Mouse (Mus musculus) embryonic fibroblast, embryonic 13.5 days (primary cell): ENCODE measurements around the gene Eif4ebp2. TPM values are rescaled to one million over a fixed set of nuclear protein-coding genes. Genes with fewer than 3 reads are reported as not detected.

Experiments
- H3K27ac ChIP-seq: 2 replicates; pipeline ENCODE4 v1.5.1; 2012; ENCODE audit warnings: low read length, control low read depth, inconsistent platforms; ENCODE audit not compliant: insufficient read depth
- H3K4me1 ChIP-seq: 2 replicates; pipeline ENCODE4 v1.6.1; 2011; ENCODE audit warnings: low read length; ENCODE audit not compliant: control insufficient read depth, insufficient read depth
- H3K4me3 ChIP-seq: 2 replicates; pipeline ENCODE4 v1.5.1; 2011; ENCODE audit warnings: mild to moderate bottlenecking, control low read depth, low read length; ENCODE audit not compliant: insufficient read depth
- CTCF ChIP-seq: IDR thresholded peaks from 2 replicates; pipeline ENCODE4 v1.5.1; 2011; ENCODE audit warnings: mild to moderate bottlenecking, control low read depth, low read length, moderate library complexity, borderline replicate concordance; ENCODE audit not compliant: insufficient read depth
- POLR2A ChIP-seq: IDR thresholded peaks from 2 replicates; pipeline ENCODE4 v1.6.1; 2011; ENCODE audit warnings: low read depth, mild to moderate bottlenecking, control low read depth, low read length, moderate library complexity
- polyA plus RNA-seq: library from polyadenylated mRNA; stranded (reverse); fragments of >200 nt; gene quantifications from 2 replicates; pipeline ENCODE4 v1.2.4, GENCODE M21; 2011; ENCODE audit warnings: low read depth; ENCODE audit not compliant: missing spikeins, insufficient read length

Eif4ebp2 gene
- polyA plus RNA-seq, 1 experiment = 68.9 TPM

DNA sequence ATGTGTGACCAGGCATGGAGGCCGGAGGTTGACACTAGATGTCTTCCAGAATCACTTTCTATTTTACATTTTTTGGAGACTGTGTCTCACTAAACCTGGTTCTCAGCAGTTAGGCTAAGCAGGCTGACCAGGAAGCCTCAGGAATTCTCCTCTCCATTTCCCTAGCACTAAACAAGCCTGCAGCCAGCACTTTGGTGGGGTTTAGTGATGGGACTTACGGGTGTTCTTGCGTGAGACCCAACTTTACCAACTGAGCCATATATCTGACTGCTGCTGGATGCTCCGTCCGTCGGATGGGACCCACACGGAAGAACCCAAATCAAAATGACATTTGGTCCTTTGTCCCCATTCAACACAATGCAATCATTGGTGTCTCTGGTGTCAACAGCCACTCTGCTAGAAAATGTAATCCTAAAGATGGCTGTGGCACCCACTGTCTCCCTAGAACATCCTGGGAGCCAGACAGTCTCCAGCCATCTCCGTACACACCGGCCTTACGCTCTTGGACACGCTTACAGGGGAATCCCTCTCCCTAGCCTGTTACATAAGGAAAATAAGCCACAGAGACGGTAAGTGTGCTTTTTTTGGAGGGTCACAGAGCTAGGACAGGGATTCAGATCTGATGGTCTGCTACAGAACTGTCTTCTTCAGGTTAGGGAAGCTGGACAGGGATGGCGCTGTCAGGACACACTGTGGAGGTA lies 73.0 kb downstream of the Eif4ebp2 start:
- no peaks in the 10 kb centered on the region; the same call in 1 of the 2 replicates for H3K4me1 ChIP-seq
- H3K27ac ChIP-seq = no peak overlapping the region
- no peak for TF ChIP-seq CTCF
- TF ChIP-seq POLR2A = no peak
- H3K4me3 ChIP-seq = no peak overlapping the region

- Histone ChIP-seq H3K4me3 (no peak overlapping the region), H3K4me1 (peaks cover 6% of the 10 kb centered on the region; the same call in 1 of the 2 replicates), H3K27ac (no peak overlapping the region)
- TF ChIP-seq POLR2A (no peak), CTCF (no peak)
Measured at GRCm38 (mm10) chr10:61378698-61379097, 73.8 kb downstream of the Eif4ebp2 start.

Other genes starting within 250 kb of the Eif4ebp2 start
- 8.1 and 9.6 TPM in 2 replicates for gene Adamts14, start 179.2 kb downstream of the Eif4ebp2 start, polyA plus RNA-seq
- gene Prf1, start 154.8 kb downstream of the Eif4ebp2 start, polyA plus RNA-seq = not detected in 2 replicates
- 3.4 and 5.3 TPM in 2 replicates for gene Pald1, start 69.1 kb downstream of the Eif4ebp2 start, polyA plus RNA-seq
- not detected in 2 replicates for gene Nodal, start 34.7 kb downstream of the Eif4ebp2 start, polyA plus RNA-seq
- gene Lrrc20, start 23.1 kb upstream of the Eif4ebp2 start, polyA plus RNA-seq = 10.0 and 11.8 TPM in 2 replicates
- 0.47 and 1.2 TPM in 2 replicates for gene Npffr1, start 142.8 kb upstream of the Eif4ebp2 start, polyA plus RNA-seq
- gene Ppa1, start 195.9 kb upstream of the Eif4ebp2 start, polyA plus RNA-seq = 67.1 and 70.0 TPM in 2 replicates
- 249 and 278 TPM in 2 replicates for gene Sar1a, start 227.6 kb upstream of the Eif4ebp2 start, polyA plus RNA-seq
- gene Tysnd1, start 242.9 kb upstream of the Eif4ebp2 start, polyA plus RNA-seq = 14.5 and 19.3 TPM in 2 replicates